Mouse (Mus musculus) pancreas, adult 10 weeks (tissue): ENCODE data around the gene Ranbp17. TPM values are rescaled to one million over a fixed set of nuclear protein-coding genes. Genes with fewer than 3 reads are reported as not detected.

Experiments used
- polyA plus RNA-seq: library from polyadenylated mRNA; stranded (reverse); fragments of 350-450 nt; fragmentation: Illumina TruSeq; extraction: RNeasy Lipid Tissue Mini Kit (QIAGEN cat#74804); gene quantifications from one replicate; pipeline ENCODE4 v1.2.3, GENCODE M21; 2015; ENCODE audit warnings: low read depth, low replicate concordance; ENCODE audit not compliant: insufficient read depth

The Ranbp17 gene
- polyA plus RNA-seq: not detected

DNA sequence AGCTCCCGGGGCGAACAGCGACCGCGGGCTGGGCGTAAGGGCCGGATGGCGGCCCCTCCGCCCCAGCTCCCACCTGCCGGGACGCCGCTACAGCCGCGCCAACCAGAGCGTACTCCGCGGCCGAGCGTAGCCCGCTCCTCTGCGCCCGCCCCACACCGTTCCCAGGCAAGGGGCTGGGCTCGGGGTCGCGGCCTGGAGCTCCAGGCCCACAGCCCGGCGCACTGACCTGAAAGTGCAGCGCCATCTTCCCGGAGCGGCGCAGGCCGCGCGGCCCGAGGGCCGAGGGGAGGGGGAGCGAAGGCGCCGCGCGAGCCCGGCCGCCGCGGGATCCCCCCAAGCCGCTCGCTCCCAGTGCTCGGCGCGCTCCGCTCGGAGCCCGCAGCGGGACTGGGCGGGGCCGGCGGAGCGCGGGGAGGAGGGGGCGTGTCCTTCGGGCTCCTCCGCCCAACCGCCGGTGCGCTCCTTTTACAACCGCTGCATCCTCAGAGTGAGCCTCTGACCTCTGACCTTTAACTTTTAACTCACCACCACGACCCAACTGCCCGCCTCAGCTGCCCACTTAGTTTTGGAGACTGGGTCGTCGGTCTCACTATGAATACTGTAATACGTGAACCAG, at the start of gene Ranbp17:
Gene Ranbp17, minus strand, starts transcription at position 371 of the 616 bp plus-strand sequence.

DNA sequence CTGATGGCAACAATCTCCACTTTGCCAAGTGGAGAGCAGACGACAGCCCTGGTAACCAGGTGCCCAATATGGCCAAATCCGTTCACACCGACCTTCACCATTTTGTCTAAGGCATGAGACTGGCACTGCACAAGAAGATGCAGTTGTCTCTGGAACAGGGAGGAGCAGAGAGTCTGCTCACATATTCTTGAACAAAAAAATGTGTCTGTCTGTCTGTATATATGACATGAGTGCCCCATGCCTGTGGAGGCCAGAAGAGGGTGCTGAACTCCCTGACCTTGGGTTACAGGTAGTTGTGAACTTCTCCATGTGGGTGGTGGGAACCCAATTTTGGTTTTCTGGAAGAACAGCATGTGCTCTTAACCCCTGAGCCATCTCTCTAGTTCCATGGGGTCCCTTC, 236.9 kb downstream of the Ranbp17 start, which contains the start of gene Gm12117:
Gene Gm12117, minus strand, starts transcription at position 101 of the 400 bp plus-strand sequence.

GRCm38 (mm10) chr11:33203383-33204328, 309.9 kb downstream of the Ranbp17 start, which contains the start of gene Tlx3:
Tlx3 (minus strand) TSS chr11:33203589.

DNA sequence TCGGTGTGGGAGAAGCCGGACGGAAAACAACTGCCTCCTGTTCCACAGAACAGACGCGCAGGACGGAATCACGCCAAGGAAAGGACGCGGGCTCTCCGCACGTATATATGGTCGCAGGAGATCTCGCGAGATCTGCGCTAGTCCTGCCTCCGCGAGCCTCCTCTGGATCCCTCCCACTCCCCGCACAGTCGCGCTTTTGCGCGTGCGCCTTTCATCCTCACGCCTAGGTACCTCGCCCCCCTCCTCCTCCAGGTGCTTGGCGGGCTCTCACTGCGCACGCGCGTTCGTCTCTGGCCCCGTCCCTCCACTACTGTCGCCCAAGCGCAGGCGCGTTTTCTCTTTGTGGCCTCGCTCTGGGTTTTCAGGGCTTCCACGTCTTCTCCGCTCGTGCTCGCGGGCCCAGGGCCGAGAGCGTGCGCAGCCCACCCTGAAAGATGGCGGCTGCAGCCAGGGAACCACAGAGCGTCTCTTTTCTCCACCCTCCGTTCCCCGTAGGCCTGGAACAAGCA, 350.5 kb downstream of the Ranbp17 start, which contains the start of gene Npm1:
Gene Npm1, minus strand, starts transcription at position 209 of the 509 bp plus-strand sequence.

Other genes starting within 250 kb of the Ranbp17 start
- not detected for gene Gm12117, start 237.0 kb downstream of the Ranbp17 start, polyA plus RNA-seq
- gene Gabrp, start 65.2 kb upstream of the Ranbp17 start, polyA plus RNA-seq: 0.31 TPM
- gene D130052B06Rik, start 85.6 kb upstream of the Ranbp17 start, polyA plus RNA-seq: not detected